Mouse (Mus musculus): Measurements from ENCODE around the gene Vrk1.

DNA sequence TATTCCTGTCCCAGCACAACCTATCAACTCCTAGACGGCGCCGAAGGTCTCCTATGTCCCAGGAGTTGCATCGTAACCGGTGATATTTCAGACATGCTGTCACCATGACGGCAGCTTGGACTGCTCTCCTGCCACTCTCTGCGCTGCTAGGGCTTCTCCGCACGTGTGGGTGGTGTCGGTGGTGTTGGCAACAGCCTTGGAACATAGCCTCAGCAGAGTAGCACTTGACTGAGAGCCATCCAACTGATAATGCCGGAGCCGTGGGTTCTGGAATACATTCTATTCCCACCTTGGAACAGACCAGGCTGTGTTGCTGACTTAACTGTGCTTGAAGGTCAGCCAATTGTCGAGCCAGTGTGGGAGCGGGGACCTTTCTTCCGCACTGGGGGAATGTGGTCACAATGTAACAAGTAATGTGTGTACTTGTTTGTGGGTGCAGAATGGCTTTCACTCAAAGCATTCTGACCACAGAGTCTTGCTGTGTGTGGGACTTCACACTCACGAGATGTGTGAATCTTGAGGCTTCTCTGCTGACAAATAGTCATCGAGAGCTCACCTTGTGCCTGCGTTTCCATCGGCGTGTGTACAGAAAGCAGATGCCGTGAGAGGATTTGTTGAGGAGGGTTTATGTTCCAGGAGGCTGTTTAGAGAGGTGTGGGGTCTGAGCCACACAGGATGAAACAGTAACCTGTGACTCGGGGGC lies 1.5 kb upstream of the Vrk1 start:
- no peak for TF ChIP-seq POLR2A (IDR thresholded peaks at IDR 0.05; ENCODE audit: control insufficient read depth in 1 of 2, insufficient read depth in 1 of 2, low read depth in 1 of 2, low read length in 2 of 2, poor library complexity in 1 of 2)
- TF ChIP-seq CTCF (IDR thresholded peaks at IDR 0.05 in 2 of 3, conservative IDR thresholded peaks at IDR 0.05 in 1 of 3; ENCODE audit: control insufficient read depth in 1 of 3, insufficient read depth in 1 of 3, low read depth in 2 of 3, low read length in 3 of 3, poor library complexity in 1 of 3, severe bottlenecking in 1 of 3), result no peak
- no peak for TF ChIP-seq ZC3H11A (IDR thresholded peaks at IDR 0.05; ENCODE audit: low read depth, low read length)
- no peak for TF ChIP-seq EP300 (IDR thresholded peaks at IDR 0.05; ENCODE audit: low read depth in 1 of 2, low read length in 2 of 2)
- TF ChIP-seq TCF12 (IDR thresholded peaks at IDR 0.05; ENCODE audit: low read depth, low read length), result no peak
- TF ChIP-seq E2F4 (IDR thresholded peaks at IDR 0.05; ENCODE audit: borderline replicate concordance, low read depth, low read length), result no peak
- TF ChIP-seq USF1 (IDR thresholded peaks at IDR 0.05; ENCODE audit: low read depth, low read length), result no peak
- no peak for TF ChIP-seq ETS1 (IDR thresholded peaks at IDR 0.05; ENCODE audit: low read depth, low read length)
- TF ChIP-seq CHD1 (IDR thresholded peaks at IDR 0.05; ENCODE audit: low read depth, low read length), result no peak
- no peak for TF ChIP-seq UBTF (IDR thresholded peaks at IDR 0.05; ENCODE audit: borderline replicate concordance, insufficient read depth, low read depth, low read length)
- no peak for TF ChIP-seq TAL1 (IDR thresholded peaks at IDR 0.05; ENCODE audit: low read length)
- TF ChIP-seq MEF2A (IDR thresholded peaks at IDR 0.05; ENCODE audit: extremely low read depth, insufficient replicate concordance, low read depth, low read length, poor library complexity, severe bottlenecking), result no peak
- TF ChIP-seq POLR2AphosphoS2 (IDR thresholded peaks at IDR 0.05; ENCODE audit: low read length), result no peak
